Mouse (Mus musculus): ENCODE data around the gene Mcfd2. TPM values are rescaled to one million over a fixed set of nuclear protein-coding genes. Genes with fewer than 3 reads are reported as not detected.

The Mcfd2 gene
- total RNA-seq, 1 experiment from 2014 or later, result 69.6 TPM

- no peak for ATAC-seq (ENCODE audit: extremely low read depth, insufficient number of reproducible peaks, low FRiP score, poor library complexity, severe bottlenecking)
Observed at GRCm38 (mm10) chr17:87291037-87291436, 25.3 kb upstream of the Mcfd2 start.

- ATAC-seq (ENCODE audit: extremely low read depth, insufficient number of reproducible peaks, low FRiP score, poor library complexity, severe bottlenecking), result no peak
Observed at GRCm38 (mm10) chr17:87289367-87289766, 23.6 kb upstream of the Mcfd2 start.

- ATAC-seq (ENCODE audit: extremely low read depth, insufficient number of reproducible peaks, low FRiP score, poor library complexity, severe bottlenecking), result no peak
Observed at GRCm38 (mm10) chr17:87288131-87288530, 22.4 kb upstream of the Mcfd2 start.

- ATAC-seq (ENCODE audit: extremely low read depth, insufficient number of reproducible peaks, low FRiP score, poor library complexity, severe bottlenecking), result no peak
Observed at GRCm38 (mm10) chr17:87287197-87287777, 21.6 kb upstream of the Mcfd2 start.

GRCm38 (mm10) chr17:87286481-87287143 is 20.9 kb upstream of the Mcfd2 start:
- no peak for ATAC-seq (ENCODE audit: extremely low read depth, insufficient number of reproducible peaks, low FRiP score, poor library complexity, severe bottlenecking)

- no peak for ATAC-seq (ENCODE audit: extremely low read depth, insufficient number of reproducible peaks, low FRiP score, poor library complexity, severe bottlenecking)
Observed at GRCm38 (mm10) chr17:87285731-87286465, 20.2 kb upstream of the Mcfd2 start.

- no peak for ATAC-seq (ENCODE audit: extremely low read depth, insufficient number of reproducible peaks, low FRiP score, poor library complexity, severe bottlenecking)
Observed at GRCm38 (mm10) chr17:87284482-87285040, 18.8 kb upstream of the Mcfd2 start.

- ATAC-seq (ENCODE audit: extremely low read depth, insufficient number of reproducible peaks, low FRiP score, poor library complexity, severe bottlenecking), result peak; percentile 60
Observed at GRCm38 (mm10) chr17:87283755-87284481, 18.2 kb upstream of the Mcfd2 start.

GRCm38 (mm10) chr17:87283055-87283754 is 17.5 kb upstream of the Mcfd2 start:
- ATAC-seq (ENCODE audit: extremely low read depth, insufficient number of reproducible peaks, low FRiP score, poor library complexity, severe bottlenecking), result 0 out of 2 replicates have a peak, but pooled peaks have one; percentile 0

- ATAC-seq (ENCODE audit: extremely low read depth, insufficient number of reproducible peaks, low FRiP score, poor library complexity, severe bottlenecking), result peak; percentile 70
Observed at GRCm38 (mm10) chr17:87282706-87283053, 16.9 kb upstream of the Mcfd2 start, which contains the start of gene Ttc7. Ttc7 (plus strand) TSS chr17:87282886.

- peak; percentile 76 for ATAC-seq (ENCODE audit: extremely low read depth, insufficient number of reproducible peaks, low FRiP score, poor library complexity, severe bottlenecking)
Observed at GRCm38 (mm10) chr17:87282007-87282705, 16.4 kb upstream of the Mcfd2 start.

GRCm38 (mm10) chr17:87275363-87276341 is 9.9 kb upstream of the Mcfd2 start:
- no peak for ATAC-seq (ENCODE audit: extremely low read depth, insufficient number of reproducible peaks, low FRiP score, poor library complexity, severe bottlenecking)

- no peak for ATAC-seq (ENCODE audit: extremely low read depth, insufficient number of reproducible peaks, low FRiP score, poor library complexity, severe bottlenecking)
Observed at GRCm38 (mm10) chr17:87269454-87269853, 3.7 kb upstream of the Mcfd2 start.

- no peak for ATAC-seq (ENCODE audit: extremely low read depth, insufficient number of reproducible peaks, low FRiP score, poor library complexity, severe bottlenecking)
Observed at GRCm38 (mm10) chr17:87264927-87265791, 576 bp downstream of the Mcfd2 start.

- no peak for ATAC-seq (ENCODE audit: extremely low read depth, insufficient number of reproducible peaks, low FRiP score, poor library complexity, severe bottlenecking)
Observed at GRCm38 (mm10) chr17:87264054-87264830, 1.5 kb downstream of the Mcfd2 start.

Data from neutrophil, adult 5-6 weeks (primary cell).